Mouse (Mus musculus) stomach, postnatal 0 days (tissue): ENCODE measurements around the gene Gm17949. TPM values are rescaled to one million over a fixed set of nuclear protein-coding genes. Genes with fewer than 3 reads are reported as not detected.

Experiments
- ATAC-seq: fragments of 200-750 bp; cut with Nextera tagmentation; 2 replicates; pipeline ENCODE4 v1.8.0; 2017; ENCODE audit not compliant: low FRiP score, low TSS enrichment
- DNase-seq: peaks from one replicate; pipeline ENCODE4 v3.0.0-alpha.2; 2016; ENCODE audit warnings: low spot score
- H3K27ac ChIP-seq: fragments of 300-500 bp; sonication (generic); replicated peaks from 2 replicates; pipeline ENCODE4 v1.5.1; 2014; ENCODE audit warnings: mild to moderate bottlenecking, control low read depth
- H3K27me3 ChIP-seq: fragments of 300-500 bp; sonication (generic); 2 replicates; pipeline ENCODE4 v1.6.1; 2014; ENCODE audit warnings: low read length; ENCODE audit not compliant: control insufficient read depth, insufficient read depth
- H3K36me3 ChIP-seq: fragments of 300-500 bp; sonication (generic); 2 replicates; pipeline ENCODE4 v1.6.1; 2014; ENCODE audit warnings: low read length, mixed read lengths; ENCODE audit not compliant: control insufficient read depth, insufficient read depth
- H3K4me1 ChIP-seq: fragments of 300-500 bp; sonication (generic); replicated peaks from 2 replicates; pipeline ENCODE4 v1.6.1; 2014; ENCODE audit warnings: antibody characterized with exemption; ENCODE audit not compliant: control insufficient read depth, insufficient read depth
- H3K4me2 ChIP-seq: fragments of 300-500 bp; sonication (generic); replicated peaks from 2 replicates; pipeline ENCODE4 v1.6.1; 2014; ENCODE audit warnings: low read depth, mild to moderate bottlenecking, control low read depth, moderate library complexity
- H3K4me3 ChIP-seq: fragments of 300-500 bp; sonication (generic); 2 replicates; pipeline ENCODE4 v1.5.1; 2014; ENCODE audit warnings: low read depth, low read length, control low read depth
- H3K9ac ChIP-seq: fragments of 300-500 bp; sonication (generic); 2 replicates; pipeline ENCODE4 v1.6.1; 2014; ENCODE audit warnings: mild to moderate bottlenecking, low read length, control low read depth, mixed read lengths
- H3K9me3 ChIP-seq: fragments of 300-500 bp; sonication (generic); 2 replicates; pipeline ENCODE4 v1.6.1; 2016; ENCODE audit warnings: low read length; ENCODE audit not compliant: control insufficient read depth
- CTCF ChIP-seq: IDR thresholded peaks from 2 replicates; pipeline ENCODE4 v1.5.1; 2016; ENCODE audit warnings: antibody characterized with exemption, low read depth, mild to moderate bottlenecking, moderate library complexity
- EP300 ChIP-seq: optimal IDR thresholded peaks from 2 replicates; pipeline ENCODE3; 2016; ENCODE audit warnings: antibody characterized with exemption
- WGBS: fragments of 180-500 bp; shearing (Covaris S2); extraction: QIAGEN DNeasy Blood & Tissue Kit; methylation state at CpG from one replicate; pipeline ENCODE4 v1.1.7; 2014; 5-methylcytosine and 5-hydroxymethylcytosine counted together
- polyA plus RNA-seq: library from polyadenylated mRNA; unstranded; fragments of >200 nt; fragmentation: Nextera tagmentation; extraction: Ambion mirVana; gene quantifications from 2 replicates; pipeline ENCODE4 v1.2.1, GENCODE M21; 2015

Gm17949 gene
- polyA plus RNA-seq, 1 experiment from 2014 or later = 0.45 TPM

GRCm38 (mm10) chr17:57007137-57007905 is 3.9 kb upstream of the Gm17949 start:
- ATAC-seq (no peak), DNase-seq (no peak)
- Histone ChIP-seq H3K4me2 (no peak overlapping the region), H3K27me3 (no peaks in the 10 kb centered on the region), H3K9me3 (no peaks in the 10 kb centered on the region), H3K27ac (peak overlapping the region; percentile 58; the same call in 1 of the 2 replicates), H3K4me1 (peaks cover 5% of the 10 kb centered on the region; the same call in 1 of the 2 replicates), H3K36me3 (peaks cover 15% of the 10 kb centered on the region), H3K4me3 (no peak overlapping the region), H3K9ac (no peak overlapping the region)
- WGBS = 90% methylated on average over 13 of the region's 13 CpGs
- TF ChIP-seq EP300 (no peak), CTCF (peak; percentile 64)

GRCm38 (mm10) chr17:57010911-57011235 is 396 bp upstream of the Gm17949 start:
- Histone ChIP-seq H3K4me3 (peak overlapping the region; percentile 64), H3K9me3 (no peaks in the 10 kb centered on the region), H3K27ac (peak overlapping the region; percentile 85), H3K9ac (peak overlapping the region; percentile 73), H3K4me2 (peak overlapping the region; percentile 90), H3K4me1 (peaks cover 5% of the 10 kb centered on the region; the same call in 1 of the 2 replicates), H3K36me3 (peaks cover 5% of the 10 kb centered on the region; the same call in 1 of the 2 replicates), H3K27me3 (no peaks in the 10 kb centered on the region)
- TF ChIP-seq CTCF (no peak), EP300 (no peak)
- ATAC-seq (peak; percentile 26), DNase-seq (no peak)
- 2% methylated on average over 19 of the region's 19 CpGs for WGBS

GRCm38 (mm10) chr17:57012245-57012795 is 1.1 kb downstream of the Gm17949 start:
- Histone ChIP-seq H3K4me3 (peak overlapping the region; percentile 64; the same call in 1 of the 2 replicates), H3K36me3 (no peaks in the 10 kb centered on the region), H3K9ac (peak overlapping the region; percentile 79; the same call in 1 of the 2 replicates), H3K27me3 (no peaks in the 10 kb centered on the region), H3K4me2 (peak overlapping the region; percentile 86), H3K9me3 (no peaks in the 10 kb centered on the region), H3K4me1 (peaks cover 5% of the 10 kb centered on the region; the same call in 1 of the 2 replicates), H3K27ac (peak overlapping the region; percentile 92)
- TF ChIP-seq EP300 = no peak
- DNase-seq (no peak), ATAC-seq (no peak)
- 63% methylated on average over 13 of the region's 13 CpGs for WGBS

- WGBS = 71% methylated on average over 2 of the region's 2 CpGs
- H3K9me3 ChIP-seq = no peaks in the 10 kb centered on the region
- no peak overlapping the region for H3K4me2 ChIP-seq
- no peak for ATAC-seq
- no peak overlapping the region for H3K9ac ChIP-seq
- no peak overlapping the region for H3K27ac ChIP-seq
- H3K36me3 ChIP-seq = peaks cover 28% of the 10 kb centered on the region
- no peak overlapping the region for H3K4me3 ChIP-seq
- no peak for TF ChIP-seq CTCF
- TF ChIP-seq EP300 = no peak
- DNase-seq = no peak
- no peaks in the 10 kb centered on the region for H3K4me1 ChIP-seq
- no peaks in the 10 kb centered on the region for H3K27me3 ChIP-seq
These were observed 8.4 kb downstream of the Gm17949 start for GRCm38 (mm10) chr17:57019693-57020092.

GRCm38 (mm10) chr17:57020960-57021359 is 9.7 kb downstream of the Gm17949 start:
- H3K4me2 ChIP-seq = no peak overlapping the region
- ATAC-seq (no peak), DNase-seq (no peak)
- H3K4me1 ChIP-seq = no peaks in the 10 kb centered on the region
- no peak overlapping the region for H3K9ac ChIP-seq
- no peaks in the 10 kb centered on the region for H3K27me3 ChIP-seq
- TF ChIP-seq CTCF = no peak
- TF ChIP-seq EP300 = no peak
- WGBS = 88% methylated on average over 5 of the region's 5 CpGs
- no peak overlapping the region for H3K4me3 ChIP-seq
- no peaks in the 10 kb centered on the region for H3K9me3 ChIP-seq
- peaks cover 39% of the 10 kb centered on the region for H3K36me3 ChIP-seq
- H3K27ac ChIP-seq = no peak overlapping the region

- DNase-seq (no peak), ATAC-seq (no peak)
- Histone ChIP-seq H3K4me2 (no peak overlapping the region), H3K9ac (no peak overlapping the region), H3K27me3 (no peaks in the 10 kb centered on the region), H3K9me3 (no peaks in the 10 kb centered on the region), H3K36me3 (peaks cover 38% of the 10 kb centered on the region), H3K27ac (no peak overlapping the region), H3K4me1 (0 out of 2 replicates have a peak, but pooled peaks cover 2% of the 10 kb centered on the region), H3K4me3 (no peak overlapping the region)
- TF ChIP-seq EP300 = no peak
- TF ChIP-seq CTCF = no peak
- WGBS = 80% methylated on average over 4 of the region's 4 CpGs
These were observed 16.2 kb downstream of the Gm17949 start for GRCm38 (mm10) chr17:57027471-57027870.
